Mouse (Mus musculus): ENCODE results near the gene Cluap1. TPM values are rescaled to one million over a fixed set of nuclear protein-coding genes. Genes with fewer than 3 reads are reported as not detected.

Cluap1 gene
- total RNA-seq, 1 experiment from 2014 or later, result 52.6 TPM

Other genes with a start within 250 kb of the Cluap1 start
- gene Mefv, start 190.7 kb upstream of the Cluap1 start, total RNA-seq (2017), result 2.4 and 4.9 TPM in 2 replicates
- gene Zfp263, start 164.7 kb upstream of the Cluap1 start, total RNA-seq (2017), result 50.8 and 56.0 TPM in 2 replicates
- not detected in 2 replicates for gene Olfr15, start 77.9 kb upstream of the Cluap1 start, total RNA-seq (2017)
- 0.94 and 1.5 TPM in 2 replicates for gene Zfp174, start 61.5 kb upstream of the Cluap1 start, total RNA-seq (2017)
- gene Naa60, start 36.4 kb upstream of the Cluap1 start, total RNA-seq (2017), result 26.8 and 36.5 TPM in 2 replicates
- gene Zfp597, start 24.2 kb upstream of the Cluap1 start, total RNA-seq (2017), result 17.1 and 18.4 TPM in 2 replicates
- gene Gm20695, start 24.2 kb upstream of the Cluap1 start, total RNA-seq (2017), result not detected in 2 replicates
- 1.4 and 3.1 TPM in 2 replicates for gene 1700037C18Rik, start 112 bp upstream of the Cluap1 start, total RNA-seq (2017)
- gene Nlrc3, start 67.8 kb downstream of the Cluap1 start, total RNA-seq (2017), result 6.2 and 14.7 TPM in 2 replicates
- 22.8 and 29.0 TPM in 2 replicates for gene Slx4, start 95.0 kb downstream of the Cluap1 start, total RNA-seq (2017)
- gene Dnase1, start 128.1 kb downstream of the Cluap1 start, total RNA-seq (2017), result 0.45 TPM in 1 of 2 replicates, not detected in the other
- gene Trap1, start 169.0 kb downstream of the Cluap1 start, total RNA-seq (2017), result 107 and 152 TPM in 2 replicates

Measured in hematopoietic stem cell, adult 5-6 weeks (primary cell).